Mouse (Mus musculus): ENCODE results near the gene Gm19426. TPM values are rescaled to one million over a fixed set of nuclear protein-coding genes. Genes with fewer than 3 reads are reported as not detected.

The Gm19426 gene
- not detected for polyA plus RNA-seq (2014; fragmentation: Illumina TruSeq; extraction: RNeasy Lipid Tissue Mini Kit (QIAGEN cat#74804); ENCODE audit: low read depth, low replicate concordance)

GRCm38 (mm10) chr2:84743561-84743960 lies at the start of gene Gm19426:
Gene Gm19426, minus strand, starts transcription at chr2:84743655.

GRCm38 (mm10) chr2:84775241-84775640 lies 31.8 kb upstream of the Gm19426 start, which contains the start of gene Serping1:
Gene Serping1, minus strand, starts transcription at chr2:84775444.

GRCm38 (mm10) chr2:84733579-84734300 lies 9.7 kb downstream of the Gm19426 start, which contains the start of gene Ypel4:
Gene Ypel4, plus strand, starts transcription at chr2:84734058.

GRCm38 (mm10) chr2:84727172-84727858 lies 16.1 kb downstream of the Gm19426 start, which contains the start of gene Clp1:
Gene Clp1, minus strand, starts transcription at chr2:84727350.

GRCm38 (mm10) chr2:84714811-84715561 lies 28.5 kb downstream of the Gm19426 start, which contains the start of gene Zdhhc5:
Gene Zdhhc5, minus strand, starts transcription at chr2:84715180.

Other genes with a start within 250 kb of the Gm19426 start
- gene Ctnnd1, start 92.9 kb downstream of the Gm19426 start, polyA plus RNA-seq (2014; fragmentation: Illumina TruSeq; extraction: RNeasy Lipid Tissue Mini Kit (QIAGEN cat#74804); ENCODE audit: low read depth, low replicate concordance) = 200 TPM
- gene Btbd18, start 84.6 kb downstream of the Gm19426 start, polyA plus RNA-seq (2014; fragmentation: Illumina TruSeq; extraction: RNeasy Lipid Tissue Mini Kit (QIAGEN cat#74804); ENCODE audit: low read depth, low replicate concordance) = not detected
- 10.5 TPM for gene Selenoh, start 72.9 kb downstream of the Gm19426 start, polyA plus RNA-seq (2014; fragmentation: Illumina TruSeq; extraction: RNeasy Lipid Tissue Mini Kit (QIAGEN cat#74804); ENCODE audit: low read depth, low replicate concordance)
- not detected for gene Gm28635, start 65.6 kb downstream of the Gm19426 start, polyA plus RNA-seq (2014; fragmentation: Illumina TruSeq; extraction: RNeasy Lipid Tissue Mini Kit (QIAGEN cat#74804); ENCODE audit: low read depth, low replicate concordance)
- gene Med19, start 65.3 kb downstream of the Gm19426 start, polyA plus RNA-seq (2014; fragmentation: Illumina TruSeq; extraction: RNeasy Lipid Tissue Mini Kit (QIAGEN cat#74804); ENCODE audit: low read depth, low replicate concordance) = 45.8 TPM
- 203 TPM for gene Tmx2, start 64.5 kb downstream of the Gm19426 start, polyA plus RNA-seq (2014; fragmentation: Illumina TruSeq; extraction: RNeasy Lipid Tissue Mini Kit (QIAGEN cat#74804); ENCODE audit: low read depth, low replicate concordance)
- gene Zdhhc5, start 28.5 kb downstream of the Gm19426 start, polyA plus RNA-seq (2014; fragmentation: Illumina TruSeq; extraction: RNeasy Lipid Tissue Mini Kit (QIAGEN cat#74804); ENCODE audit: low read depth, low replicate concordance) = 79.5 TPM
- gene Clp1, start 16.3 kb downstream of the Gm19426 start, polyA plus RNA-seq (2014; fragmentation: Illumina TruSeq; extraction: RNeasy Lipid Tissue Mini Kit (QIAGEN cat#74804); ENCODE audit: low read depth, low replicate concordance) = 18.6 TPM
- not detected for gene Ypel4, start 9.6 kb downstream of the Gm19426 start, polyA plus RNA-seq (2014; fragmentation: Illumina TruSeq; extraction: RNeasy Lipid Tissue Mini Kit (QIAGEN cat#74804); ENCODE audit: low read depth, low replicate concordance)
- gene Serping1, start 31.8 kb upstream of the Gm19426 start, polyA plus RNA-seq (2014; fragmentation: Illumina TruSeq; extraction: RNeasy Lipid Tissue Mini Kit (QIAGEN cat#74804); ENCODE audit: low read depth, low replicate concordance) = 26.3 TPM
- gene Ube2l6, start 55.2 kb upstream of the Gm19426 start, polyA plus RNA-seq (2014; fragmentation: Illumina TruSeq; extraction: RNeasy Lipid Tissue Mini Kit (QIAGEN cat#74804); ENCODE audit: low read depth, low replicate concordance) = 8.4 TPM
- not detected for gene Smtnl1, start 79.0 kb upstream of the Gm19426 start, polyA plus RNA-seq (2014; fragmentation: Illumina TruSeq; extraction: RNeasy Lipid Tissue Mini Kit (QIAGEN cat#74804); ENCODE audit: low read depth, low replicate concordance)
- gene Timm10, start 83.3 kb upstream of the Gm19426 start, polyA plus RNA-seq (2014; fragmentation: Illumina TruSeq; extraction: RNeasy Lipid Tissue Mini Kit (QIAGEN cat#74804); ENCODE audit: low read depth, low replicate concordance) = 2.6 TPM
- 0.36 TPM for gene Slc43a1, start 95.2 kb upstream of the Gm19426 start, polyA plus RNA-seq (2014; fragmentation: Illumina TruSeq; extraction: RNeasy Lipid Tissue Mini Kit (QIAGEN cat#74804); ENCODE audit: low read depth, low replicate concordance)
- not detected for gene Rtn4rl2, start 143.1 kb upstream of the Gm19426 start, polyA plus RNA-seq (2014; fragmentation: Illumina TruSeq; extraction: RNeasy Lipid Tissue Mini Kit (QIAGEN cat#74804); ENCODE audit: low read depth, low replicate concordance)
- gene Slc43a3, start 192.9 kb upstream of the Gm19426 start, polyA plus RNA-seq (2014; fragmentation: Illumina TruSeq; extraction: RNeasy Lipid Tissue Mini Kit (QIAGEN cat#74804); ENCODE audit: low read depth, low replicate concordance) = 31.6 TPM
- gene Prg2, start 236.8 kb upstream of the Gm19426 start, polyA plus RNA-seq (2014; fragmentation: Illumina TruSeq; extraction: RNeasy Lipid Tissue Mini Kit (QIAGEN cat#74804); ENCODE audit: low read depth, low replicate concordance) = not detected
- not detected for gene Prg3, start 244.6 kb upstream of the Gm19426 start, polyA plus RNA-seq (2014; fragmentation: Illumina TruSeq; extraction: RNeasy Lipid Tissue Mini Kit (QIAGEN cat#74804); ENCODE audit: low read depth, low replicate concordance)